Mouse (Mus musculus) urinary bladder, adult 18-20 months (tissue): Measurements from ENCODE around the gene Mms19.
A peak's percentile ranks its signal among the peaks of the same experiment; 100 is the strongest.
"Not testable (repeated sequence)": the region's sequence is repeated elsewhere in the genome, so short reads cannot be mapped to it uniquely, and the experiment has no call there.

Experiments
- DNase-seq, 2 experiments: peaks; one replicate each; pipeline ENCODE4 v3.0.0; 2022; ENCODE audit warnings: low spot score in 2 of 2, mixed read lengths in 2 of 2

Mms19 gene

DNA sequence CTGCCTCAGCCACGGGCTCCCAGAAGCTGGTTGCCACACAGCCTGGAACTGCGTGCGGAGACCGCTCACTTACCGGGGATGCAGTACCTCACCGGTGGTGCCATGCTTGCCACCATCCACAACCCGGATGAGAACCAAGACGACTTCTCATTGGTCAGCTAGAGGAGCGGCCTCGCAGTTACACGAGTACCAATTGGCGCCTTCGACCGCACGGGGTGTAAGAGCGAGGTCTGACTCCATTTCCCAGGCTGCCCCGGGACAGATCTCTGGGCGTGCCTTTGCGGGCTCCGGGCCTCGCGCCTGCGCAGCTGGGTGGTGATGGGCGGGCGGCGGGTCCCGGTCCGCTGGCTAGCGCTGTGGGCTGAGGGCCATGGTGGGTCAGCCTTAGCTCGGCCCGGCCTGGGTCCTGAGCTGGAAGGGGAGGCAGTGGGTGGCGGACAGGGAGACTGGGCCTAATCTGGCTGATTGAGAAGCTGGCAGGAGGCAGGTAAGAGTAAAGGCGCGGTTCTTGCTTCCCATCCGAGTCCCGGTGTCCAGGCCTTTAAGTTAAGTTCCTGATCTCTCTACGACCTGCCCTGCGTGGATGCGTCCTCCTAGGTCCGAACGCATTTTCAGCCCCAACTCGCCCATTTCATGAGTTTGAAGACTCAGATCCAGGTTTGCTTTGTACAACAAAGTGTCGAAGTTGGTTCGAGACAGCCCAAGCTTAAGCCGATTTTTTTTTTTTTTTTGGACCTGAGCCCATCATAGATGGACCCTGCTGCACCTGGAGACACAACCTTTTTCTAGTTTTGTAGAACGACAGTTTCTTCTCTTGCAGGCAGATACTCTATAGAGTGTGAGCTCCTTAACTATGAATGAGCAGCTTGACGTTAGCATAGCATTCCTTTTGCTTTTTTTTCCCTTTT lies 47.5 kb downstream of the Mms19 start, which contains the start of the genes Exosc1 and Zdhhc16:
TSS of gene Exosc1 (minus strand) at position 245 of the 908 bp plus-strand sequence.
TSS of gene Zdhhc16 (plus strand) at position 302 of the 908 bp plus-strand sequence.
- DNase-seq, result peak; percentile 97 to 99

GRCm38 (mm10) chr19:41932686-41933085 lies 48.3 kb downstream of the Mms19 start:
- no peak for DNase-seq

- no peak for DNase-seq
These were observed 60.4 kb downstream of the Mms19 start for GRCm38 (mm10) chr19:41920412-41921067.

DNA sequence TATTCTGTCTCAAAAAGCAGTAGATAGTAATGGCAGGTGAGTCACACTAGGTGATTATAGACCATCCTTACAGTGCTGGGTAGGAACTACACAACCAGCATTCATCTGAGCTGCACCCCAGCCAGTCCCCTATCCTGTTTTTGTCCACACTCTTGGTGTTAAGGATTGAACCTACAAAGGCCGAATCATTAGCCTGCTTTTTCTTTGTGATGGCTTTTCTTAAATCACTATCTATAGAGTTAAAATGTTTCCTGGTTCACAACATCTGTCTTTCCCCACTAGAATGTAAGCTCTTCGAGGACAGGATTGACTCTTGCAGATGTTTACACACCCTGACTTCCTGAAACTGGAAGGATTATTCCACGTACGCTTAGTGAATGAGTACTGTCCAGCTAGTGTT lies 61.5 kb downstream of the Mms19 start:
- no peak for DNase-seq

GRCm38 (mm10) chr19:41916853-41917252 lies 64.1 kb downstream of the Mms19 start:
- DNase-seq, result no peak

- no peak for DNase-seq
These were observed 65.7 kb downstream of the Mms19 start for GRCm38 (mm10) chr19:41915294-41915693.

DNA sequence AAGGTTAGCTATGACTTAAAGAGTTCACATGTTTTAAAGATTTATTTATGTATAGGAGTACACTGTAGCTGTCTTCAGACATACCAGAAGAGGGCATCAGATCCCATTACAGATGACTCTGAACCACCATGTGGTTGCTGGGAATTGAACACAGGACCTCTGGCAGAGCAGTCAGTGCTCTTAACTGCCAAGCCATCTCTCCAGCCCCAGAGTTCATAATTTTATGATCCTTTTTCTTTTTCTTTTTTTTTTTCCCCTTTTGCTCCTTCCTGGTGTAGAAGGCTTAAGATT lies 66.4 kb downstream of the Mms19 start:
- DNase-seq, result not testable (repeated sequence)

DNA sequence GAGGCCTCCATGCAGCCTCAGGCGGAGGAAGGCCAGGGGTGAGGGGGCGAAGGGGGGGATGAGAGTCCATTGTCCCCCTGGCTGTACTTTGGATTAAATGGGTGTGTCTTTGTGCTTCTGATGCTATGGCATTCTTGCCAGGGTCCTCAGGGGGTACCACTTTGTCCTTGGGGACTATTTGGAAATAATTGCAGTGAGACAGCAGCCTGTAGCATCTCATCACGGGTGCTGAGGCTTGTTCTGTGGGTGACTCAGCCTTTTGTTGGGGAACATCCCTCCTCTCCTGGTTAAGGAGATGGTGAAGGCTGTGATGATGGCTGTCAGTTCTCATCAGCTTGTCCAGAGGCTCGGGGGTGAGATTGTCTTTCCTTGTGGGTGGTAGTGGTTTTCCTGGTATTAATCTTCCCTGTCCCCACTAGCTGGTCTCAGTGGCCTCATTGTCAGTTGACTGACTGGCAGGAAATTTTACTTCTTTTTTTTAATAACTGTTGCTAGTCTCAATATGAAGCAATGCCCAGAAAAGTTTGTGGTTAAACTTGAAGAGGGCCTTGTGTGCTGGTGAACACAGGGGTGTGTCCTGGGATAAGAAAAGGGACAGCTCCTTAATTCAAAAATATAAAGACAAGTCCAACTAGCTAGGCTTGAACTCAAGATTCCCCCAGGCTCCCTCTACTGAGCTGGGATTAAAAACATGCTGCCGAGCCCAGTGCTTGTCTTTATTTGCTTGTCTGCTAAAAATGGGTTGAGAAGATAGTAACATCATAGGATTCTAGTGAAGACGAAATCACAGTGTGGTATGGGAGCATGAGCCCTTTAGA lies 67.0 kb downstream of the Mms19 start:
- no peak for DNase-seq

- DNase-seq, result peak; percentile 14 to 59
These were observed 68.6 kb downstream of the Mms19 start for GRCm38 (mm10) chr19:41912121-41913080.

- DNase-seq, result peak; percentile 80 to 93
These were observed 69.5 kb downstream of the Mms19 start, which contains the start of gene Pgam1 for GRCm38 (mm10) chr19:41911178-41912073. Pgam1 (plus strand) TSS chr19:41911923.

DNA sequence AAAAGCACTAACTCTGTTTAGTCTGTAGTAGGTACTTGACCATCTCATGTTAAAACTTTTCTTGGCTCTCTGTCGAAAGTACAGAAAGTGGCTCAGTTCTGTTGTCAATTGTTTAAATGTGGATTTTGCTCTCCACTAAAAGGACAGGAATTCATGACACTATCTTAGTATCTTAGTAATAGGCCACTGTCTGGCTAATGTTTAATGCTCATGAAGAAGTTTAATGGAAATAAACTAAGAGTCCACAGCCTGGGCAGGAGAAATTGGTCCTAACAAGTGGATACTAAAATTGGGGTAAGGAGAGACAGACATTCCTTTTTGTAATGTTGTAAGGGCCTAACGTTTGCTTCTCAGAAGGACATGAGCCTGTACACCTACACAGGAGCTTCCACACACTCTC lies 70.6 kb downstream of the Mms19 start:
- DNase-seq, result no peak

DNA sequence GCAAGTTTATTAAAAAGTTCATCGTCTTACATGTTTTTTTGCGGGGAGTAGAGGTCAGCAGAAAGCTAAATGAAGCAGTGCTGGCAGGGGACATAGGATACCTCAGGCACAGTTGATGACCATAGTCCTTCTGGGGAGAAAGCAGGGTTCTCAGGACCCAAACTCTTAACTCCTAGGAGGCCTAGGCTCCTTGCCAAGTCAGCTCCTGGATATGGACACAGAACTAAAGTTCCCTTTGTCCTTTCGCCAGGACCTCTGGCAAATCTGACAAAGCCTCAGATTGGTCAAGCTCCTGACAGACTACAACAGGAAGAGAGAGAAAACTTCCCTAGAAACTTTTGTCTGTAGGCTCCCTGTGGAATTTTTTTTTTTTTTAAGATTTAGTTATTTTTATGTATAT lies 72.2 kb downstream of the Mms19 start:
- no peak for DNase-seq

GRCm38 (mm10) chr19:41907079-41907760 lies 73.7 kb downstream of the Mms19 start:
- no peak for DNase-seq

DNA sequence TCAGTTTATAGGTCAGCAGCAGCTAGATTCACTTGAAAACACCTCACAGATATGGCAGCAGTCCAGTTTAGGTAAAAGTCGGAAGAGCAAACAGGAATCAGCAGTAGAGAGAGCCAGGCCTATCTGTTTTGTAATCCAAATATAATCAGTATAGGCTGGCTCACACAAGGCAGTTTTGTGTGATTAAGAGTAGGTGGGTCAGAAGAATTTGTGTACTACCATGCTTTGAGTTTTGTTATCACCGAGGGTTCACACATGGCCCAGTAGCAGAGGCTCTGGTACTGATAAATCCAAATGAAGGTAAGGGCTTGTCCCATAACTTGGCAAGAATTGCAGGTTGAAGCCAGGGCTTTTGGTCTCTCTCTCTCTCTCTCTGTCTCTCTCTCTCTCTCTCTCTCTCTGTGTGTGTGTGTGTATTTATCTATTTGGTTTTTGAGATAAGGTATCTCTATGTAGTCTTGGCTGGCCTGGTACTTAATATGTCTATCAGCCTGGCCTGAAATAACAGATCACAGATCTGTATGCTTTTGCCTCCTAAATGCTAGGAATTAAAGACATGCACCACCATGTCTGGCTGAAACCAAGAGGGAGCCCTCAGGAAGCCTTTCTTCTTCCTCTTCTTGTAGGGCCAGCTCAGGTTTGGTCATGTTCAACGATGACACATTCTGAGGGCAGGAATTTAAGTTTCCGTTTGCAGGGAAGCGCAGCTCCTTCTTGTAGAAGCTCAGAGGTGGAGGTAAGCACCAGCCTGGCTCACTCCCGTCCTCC lies 74.5 kb downstream of the Mms19 start:
- peak in 1 of 2 experiments; percentile 34 for DNase-seq

GRCm38 (mm10) chr19:41905246-41905645 lies 75.7 kb downstream of the Mms19 start:
- no peak for DNase-seq

GRCm38 (mm10) chr19:41902848-41903593 lies 77.9 kb downstream of the Mms19 start:
- DNase-seq, result no peak

GRCm38 (mm10) chr19:41901696-41902095 lies 79.3 kb downstream of the Mms19 start:
- peak in 1 of 2 experiments; percentile 20 for DNase-seq
